Mouse (Mus musculus): ENCODE results near the gene Cct7. TPM values are rescaled to one million over a fixed set of nuclear protein-coding genes. Genes with fewer than 3 reads are reported as not detected.

Gene Cct7
- polyA plus RNA-seq, 1 experiment, result 69.7 TPM

DNA sequence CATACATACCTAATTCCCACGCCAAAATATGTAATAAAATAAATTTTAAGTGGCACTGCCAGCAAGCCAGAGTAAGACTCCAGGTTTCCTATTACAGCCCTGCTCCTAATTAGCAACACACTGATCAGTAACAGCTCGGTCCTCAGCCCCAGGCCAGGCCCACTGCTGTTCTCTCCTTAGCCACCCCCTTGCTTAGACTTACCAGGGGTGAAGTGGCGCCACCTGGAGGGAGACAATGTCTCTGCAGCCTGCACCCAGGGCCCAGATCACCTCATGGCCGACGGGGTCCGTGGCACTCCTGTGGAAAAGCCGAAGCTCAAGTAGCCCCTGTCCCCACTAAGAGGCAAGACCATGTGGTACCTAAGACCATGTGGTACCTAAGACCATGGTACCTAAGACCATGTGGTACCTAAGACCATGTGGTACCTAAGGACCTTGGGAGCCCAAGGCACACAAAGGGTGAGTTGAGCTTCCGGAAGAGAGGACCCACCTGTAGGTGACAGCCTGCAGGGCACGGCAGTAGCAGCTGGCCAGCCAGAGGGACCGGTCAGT is 26.1 kb downstream of the Cct7 start:
- 39% methylated on average over 10 of the region's 10 CpGs for WGBS
- no peaks in the 10 kb centered on the region for H3K27me3 ChIP-seq (ENCODE audit: control insufficient read depth, insufficient read depth, low read length)
- no peak for TF ChIP-seq POLR2A (IDR thresholded peaks at IDR 0.05; ENCODE audit: low read depth, low read length)
- peak; percentile 50; the same call in 1 of the 2 replicates for TF ChIP-seq CTCF (IDR thresholded peaks at IDR 0.05; ENCODE audit: extremely low read depth, insufficient read length, insufficient replicate concordance, low read depth, low read length)
- no peak overlapping the region for H3K27ac ChIP-seq (ENCODE audit: insufficient read depth, low read depth, low read length)
- H3K4me3 ChIP-seq (ENCODE audit: low read depth, low read length), result no peak overlapping the region
- H3K4me1 ChIP-seq (ENCODE audit: control insufficient read depth, insufficient read depth, insufficient read length, low read length), result no peaks in the 10 kb centered on the region
- no peaks in the 10 kb centered on the region for H3K36me3 ChIP-seq (ENCODE audit: control insufficient read depth, insufficient read depth, low read length)

DNA sequence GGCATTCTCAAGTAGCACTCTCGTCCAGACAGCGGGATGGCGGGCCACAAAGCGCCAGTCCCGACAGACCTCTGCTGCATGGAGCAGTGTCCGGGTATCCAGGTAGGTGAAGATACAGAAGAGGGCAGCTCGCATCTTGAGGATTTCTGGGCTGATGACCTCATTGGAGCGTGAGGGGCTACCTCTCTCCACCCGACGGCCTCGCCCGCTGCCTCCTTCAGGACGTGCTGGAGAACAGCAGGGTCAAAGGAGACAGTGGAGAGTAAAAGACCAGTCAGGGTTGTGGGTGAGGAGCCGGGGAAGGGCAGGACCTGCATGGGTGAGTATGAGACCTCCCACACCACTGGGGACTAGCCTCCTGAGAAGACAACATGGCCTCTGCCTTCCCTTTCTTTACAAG is 27.1 kb downstream of the Cct7 start:
- no peak for TF ChIP-seq CTCF (IDR thresholded peaks at IDR 0.05; ENCODE audit: extremely low read depth, insufficient read length, insufficient replicate concordance, low read depth, low read length)
- no peak for TF ChIP-seq POLR2A (IDR thresholded peaks at IDR 0.05; ENCODE audit: low read depth, low read length)
- Histone ChIP-seq H3K4me3 (ENCODE audit: low read depth, low read length) (no peak overlapping the region), H3K27ac (ENCODE audit: insufficient read depth, low read depth, low read length) (no peak overlapping the region), H3K4me1 (ENCODE audit: control insufficient read depth, insufficient read depth, insufficient read length, low read length) (no peaks in the 10 kb centered on the region), H3K36me3 (ENCODE audit: control insufficient read depth, insufficient read depth, low read length) (no peaks in the 10 kb centered on the region), H3K27me3 (ENCODE audit: control insufficient read depth, insufficient read depth, low read length) (no peaks in the 10 kb centered on the region)
- 48% methylated on average over 14 of the region's 14 CpGs for WGBS

DNA sequence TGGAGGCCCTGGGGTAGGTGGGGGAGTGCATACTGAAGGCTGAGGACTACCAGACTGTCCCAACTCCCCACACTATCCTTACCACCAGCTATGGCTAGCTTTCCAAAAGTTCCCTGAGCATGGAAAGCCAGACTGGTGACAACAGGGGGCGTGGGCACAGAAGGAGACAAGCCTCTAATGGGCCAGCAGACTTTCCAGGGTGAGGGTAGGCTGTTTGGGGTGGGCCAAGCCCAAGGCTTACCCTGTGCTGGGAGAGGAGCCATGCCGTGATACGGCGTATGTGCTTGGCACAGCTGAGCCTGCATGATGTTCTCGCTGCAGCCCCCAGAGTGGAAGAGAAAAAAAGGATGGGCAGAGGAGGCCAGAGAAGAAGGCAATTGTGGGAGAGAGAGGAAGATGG is 28.7 kb downstream of the Cct7 start:
- WGBS, result 75% methylated on average over 5 of the region's 5 CpGs
- H3K36me3 ChIP-seq (ENCODE audit: control insufficient read depth, insufficient read depth, low read length), result no peaks in the 10 kb centered on the region
- TF ChIP-seq POLR2A (IDR thresholded peaks at IDR 0.05; ENCODE audit: low read depth, low read length), result no peak
- no peak for TF ChIP-seq CTCF (IDR thresholded peaks at IDR 0.05; ENCODE audit: extremely low read depth, insufficient read length, insufficient replicate concordance, low read depth, low read length)
- H3K4me3 ChIP-seq (ENCODE audit: low read depth, low read length), result no peak overlapping the region
- H3K4me1 ChIP-seq (ENCODE audit: control insufficient read depth, insufficient read depth, insufficient read length, low read length), result no peaks in the 10 kb centered on the region
- H3K27me3 ChIP-seq (ENCODE audit: control insufficient read depth, insufficient read depth, low read length), result peaks cover 12% of the 10 kb centered on the region; the same call in 1 of the 2 replicates
- H3K27ac ChIP-seq (ENCODE audit: insufficient read depth, low read depth, low read length), result no peak overlapping the region

- Histone ChIP-seq H3K27ac (ENCODE audit: insufficient read depth, low read depth, low read length) (no peak overlapping the region), H3K27me3 (ENCODE audit: control insufficient read depth, insufficient read depth, low read length) (peaks cover 13% of the 10 kb centered on the region; the same call in 1 of the 2 replicates)
- 70% methylated on average over 16 of the region's 16 CpGs for WGBS
Measured at GRCm38 (mm10) chr6:85480685-85481084, 29.4 kb downstream of the Cct7 start.

GRCm38 (mm10) chr6:85483843-85484721 is 32.8 kb downstream of the Cct7 start:
- Histone ChIP-seq H3K36me3 (ENCODE audit: control insufficient read depth, insufficient read depth, low read length) (no peaks in the 10 kb centered on the region), H3K27me3 (ENCODE audit: control insufficient read depth, insufficient read depth, low read length) (peaks cover 13% of the 10 kb centered on the region; the same call in 1 of the 2 replicates), H3K27ac (ENCODE audit: insufficient read depth, low read depth, low read length) (no peak overlapping the region), H3K4me3 (ENCODE audit: low read depth, low read length) (peak overlapping the region; percentile 20), H3K4me1 (ENCODE audit: control insufficient read depth, insufficient read depth, insufficient read length, low read length) (no peaks in the 10 kb centered on the region)
- 4% methylated on average over 92 of the region's 92 CpGs for WGBS
- no peak for TF ChIP-seq CTCF (IDR thresholded peaks at IDR 0.05; ENCODE audit: extremely low read depth, insufficient read length, insufficient replicate concordance, low read depth, low read length)
- no peak for TF ChIP-seq POLR2A (IDR thresholded peaks at IDR 0.05; ENCODE audit: low read depth, low read length)

More at GRCm38 (mm10) chr6:85480685-85481084, 29.4 kb downstream of the Cct7 start:
- H3K36me3 ChIP-seq (ENCODE audit: control insufficient read depth, insufficient read depth, low read length), result no peaks in the 10 kb centered on the region
- H3K4me1 ChIP-seq (ENCODE audit: control insufficient read depth, insufficient read depth, insufficient read length, low read length), result no peaks in the 10 kb centered on the region
- TF ChIP-seq CTCF (IDR thresholded peaks at IDR 0.05; ENCODE audit: extremely low read depth, insufficient read length, insufficient replicate concordance, low read depth, low read length), result no peak
- H3K4me3 ChIP-seq (ENCODE audit: low read depth, low read length), result no peak overlapping the region

- Histone ChIP-seq H3K36me3 (ENCODE audit: control insufficient read depth, insufficient read depth, low read length) (no peaks in the 10 kb centered on the region), H3K4me3 (ENCODE audit: low read depth, low read length) (no peak overlapping the region), H3K27ac (ENCODE audit: insufficient read depth, low read depth, low read length) (no peak overlapping the region), H3K27me3 (ENCODE audit: control insufficient read depth, insufficient read depth, low read length) (peaks cover 13% of the 10 kb centered on the region; the same call in 1 of the 2 replicates), H3K4me1 (ENCODE audit: control insufficient read depth, insufficient read depth, insufficient read length, low read length) (no peaks in the 10 kb centered on the region)
- WGBS, result 79% methylated on average over 2 of the region's 2 CpGs
- no peak for TF ChIP-seq CTCF (IDR thresholded peaks at IDR 0.05; ENCODE audit: extremely low read depth, insufficient read length, insufficient replicate concordance, low read depth, low read length)
- TF ChIP-seq POLR2A (IDR thresholded peaks at IDR 0.05; ENCODE audit: low read depth, low read length), result no peak
Measured at GRCm38 (mm10) chr6:85485738-85486137, 34.4 kb downstream of the Cct7 start.

- no peaks in the 10 kb centered on the region for H3K36me3 ChIP-seq (ENCODE audit: control insufficient read depth, insufficient read depth, low read length)
- WGBS, result 92% methylated on average over 4 of the region's 4 CpGs
Measured at GRCm38 (mm10) chr6:85488510-85488909, 37.2 kb downstream of the Cct7 start.

More at GRCm38 (mm10) chr6:85488510-85488909, 37.2 kb downstream of the Cct7 start:
- no peaks in the 10 kb centered on the region for H3K4me1 ChIP-seq (ENCODE audit: control insufficient read depth, insufficient read depth, insufficient read length, low read length)
- no peak overlapping the region for H3K27ac ChIP-seq (ENCODE audit: insufficient read depth, low read depth, low read length)
- H3K4me3 ChIP-seq (ENCODE audit: low read depth, low read length), result no peak overlapping the region
- no peak for TF ChIP-seq POLR2A (IDR thresholded peaks at IDR 0.05; ENCODE audit: low read depth, low read length)
- peaks cover 13% of the 10 kb centered on the region; the same call in 1 of the 2 replicates for H3K27me3 ChIP-seq (ENCODE audit: control insufficient read depth, insufficient read depth, low read length)

Measured in small intestine, adult 2 months (tissue).